Mouse (Mus musculus): ENCODE measurements around the gene Myo9b. TPM values are rescaled to one million over a fixed set of nuclear protein-coding genes. Genes with fewer than 3 reads are reported as not detected.
"Not testable (repeated sequence)": the region's sequence is repeated elsewhere in the genome, so short reads cannot be mapped to it uniquely, and the experiment has no call there.

The Myo9b gene
- polyA plus RNA-seq, 1 experiment from 2014 or later, result 13.6 TPM

- H3K4me3 ChIP-seq, result no peak overlapping the region
- peaks cover 39% of the 10 kb centered on the region for H3K4me1 ChIP-seq (replicated peaks)
- no peaks in the 10 kb centered on the region for H3K9me3 ChIP-seq (replicated peaks)
- peaks cover 7% of the 10 kb centered on the region for H3K36me3 ChIP-seq
- H3K27ac ChIP-seq, result peak overlapping the region; percentile 57
- no peak overlapping the region for H3K4me2 ChIP-seq
- H3K27me3 ChIP-seq, result no peaks in the 10 kb centered on the region
- no peak for ATAC-seq (replicated peaks; ENCODE audit: insufficient number of reproducible peaks, insufficient read depth, low FRiP score, low read depth)
- H3K9ac ChIP-seq, result no peak overlapping the region
These were observed 44.0 kb downstream of the Myo9b start for GRCm38 (mm10) chr8:71316486-71317031.

GRCm38 (mm10) chr8:71318610-71319009, 46.1 kb downstream of the Myo9b start:
- not testable (repeated sequence) for H3K9me3 ChIP-seq (replicated peaks); H3K27me3 ChIP-seq; ATAC-seq (replicated peaks; ENCODE audit: insufficient number of reproducible peaks, insufficient read depth, low FRiP score, low read depth); H3K4me2 ChIP-seq; H3K4me3 ChIP-seq; H3K9ac ChIP-seq; H3K27ac ChIP-seq
- H3K4me1 ChIP-seq (replicated peaks), result peaks cover 20% of the 10 kb centered on the region
- WGBS, result 82% methylated on average over 5 of the region's 5 CpGs
- peaks cover 26% of the 10 kb centered on the region for H3K36me3 ChIP-seq

GRCm38 (mm10) chr8:71319760-71320159, 47.2 kb downstream of the Myo9b start:
- not testable (repeated sequence) for H3K4me2 ChIP-seq; ATAC-seq (replicated peaks; ENCODE audit: insufficient number of reproducible peaks, insufficient read depth, low FRiP score, low read depth); H3K27ac ChIP-seq; H3K9ac ChIP-seq; H3K4me3 ChIP-seq; H3K27me3 ChIP-seq; H3K9me3 ChIP-seq (replicated peaks)
- WGBS, result 74% methylated on average over 2 of the region's 2 CpGs
- Histone ChIP-seq H3K36me3 (peaks cover 37% of the 10 kb centered on the region), H3K4me1 (replicated peaks) (peaks cover 12% of the 10 kb centered on the region)

GRCm38 (mm10) chr8:71322939-71323338, 50.4 kb downstream of the Myo9b start:
- Histone ChIP-seq H3K4me2 (no peak overlapping the region), H3K27me3 (no peaks in the 10 kb centered on the region), H3K9ac (no peak overlapping the region), H3K27ac (no peak overlapping the region), H3K4me3 (no peak overlapping the region), H3K9me3 (replicated peaks) (no peaks in the 10 kb centered on the region), H3K4me1 (replicated peaks) (no peaks in the 10 kb centered on the region), H3K36me3 (peaks cover 59% of the 10 kb centered on the region)
- no peak for ATAC-seq (replicated peaks; ENCODE audit: insufficient number of reproducible peaks, insufficient read depth, low FRiP score, low read depth)
- WGBS, result 91% methylated on average over 3 of the region's 3 CpGs

GRCm38 (mm10) chr8:71324848-71325247, 52.3 kb downstream of the Myo9b start:
- no peaks in the 10 kb centered on the region for H3K4me1 ChIP-seq (replicated peaks)
- no peaks in the 10 kb centered on the region for H3K27me3 ChIP-seq
- peaks cover 73% of the 10 kb centered on the region for H3K36me3 ChIP-seq
- no peak overlapping the region for H3K9ac ChIP-seq
- ATAC-seq (replicated peaks; ENCODE audit: insufficient number of reproducible peaks, insufficient read depth, low FRiP score, low read depth), result 0 out of 2 replicates have a peak, but pooled peaks have one; percentile 11
- no peak overlapping the region for H3K27ac ChIP-seq
- no peak overlapping the region for H3K4me2 ChIP-seq
- no peaks in the 10 kb centered on the region for H3K9me3 ChIP-seq (replicated peaks)
- no peak overlapping the region for H3K4me3 ChIP-seq
- WGBS, result 80% methylated on average over 1 of the region's 1 CpGs

GRCm38 (mm10) chr8:71337834-71338233, 65.3 kb downstream of the Myo9b start:
- H3K27me3 ChIP-seq; H3K9me3 ChIP-seq (replicated peaks); H3K4me3 ChIP-seq; H3K9ac ChIP-seq; H3K4me2 ChIP-seq; H3K27ac ChIP-seq; H3K4me1 ChIP-seq (replicated peaks); ATAC-seq (replicated peaks; ENCODE audit: insufficient number of reproducible peaks, insufficient read depth, low FRiP score, low read depth): not testable (repeated sequence)
- 97% methylated on average over 6 of the region's 6 CpGs for WGBS
- peaks cover 39% of the 10 kb centered on the region for H3K36me3 ChIP-seq

GRCm38 (mm10) chr8:71340625-71341024, 68.1 kb downstream of the Myo9b start:
- Histone ChIP-seq H3K9ac (no peak overlapping the region), H3K4me1 (replicated peaks) (no peaks in the 10 kb centered on the region), H3K4me3 (no peak overlapping the region), H3K27ac (no peak overlapping the region), H3K4me2 (no peak overlapping the region), H3K36me3 (peaks cover 57% of the 10 kb centered on the region), H3K27me3 (no peaks in the 10 kb centered on the region), H3K9me3 (replicated peaks) (no peaks in the 10 kb centered on the region)
- ATAC-seq (replicated peaks; ENCODE audit: insufficient number of reproducible peaks, insufficient read depth, low FRiP score, low read depth), result no peak
- 80% methylated on average over 5 of the region's 5 CpGs for WGBS

- no peaks in the 10 kb centered on the region for H3K9me3 ChIP-seq (replicated peaks)
These were observed 74.1 kb downstream of the Myo9b start for GRCm38 (mm10) chr8:71346581-71346980.

GRCm38 (mm10) chr8:71351117-71351516, 78.6 kb downstream of the Myo9b start:
- peaks cover 90% of the 10 kb centered on the region for H3K36me3 ChIP-seq
- no peak overlapping the region for H3K4me3 ChIP-seq
- H3K27me3 ChIP-seq, result no peaks in the 10 kb centered on the region
- peaks cover 4% of the 10 kb centered on the region; the same call in 1 of the 2 replicates for H3K4me1 ChIP-seq (replicated peaks)
- no peak overlapping the region for H3K9ac ChIP-seq
- H3K4me2 ChIP-seq, result no peak overlapping the region
- no peak overlapping the region for H3K27ac ChIP-seq
- 48% methylated on average over 3 of the region's 3 CpGs for WGBS
- ATAC-seq (replicated peaks; ENCODE audit: insufficient number of reproducible peaks, insufficient read depth, low FRiP score, low read depth), result no peak; the same call in 1 of the 2 replicates
- no peaks in the 10 kb centered on the region for H3K9me3 ChIP-seq (replicated peaks)

More at GRCm38 (mm10) chr8:71346581-71346980, 74.1 kb downstream of the Myo9b start:
- ATAC-seq (replicated peaks; ENCODE audit: insufficient number of reproducible peaks, insufficient read depth, low FRiP score, low read depth), result no peak
- Histone ChIP-seq H3K27me3 (no peaks in the 10 kb centered on the region), H3K9ac (no peak overlapping the region), H3K27ac (no peak overlapping the region), H3K36me3 (peaks cover 91% of the 10 kb centered on the region), H3K4me3 (no peak overlapping the region), H3K4me2 (no peak overlapping the region), H3K4me1 (replicated peaks) (peaks cover 4% of the 10 kb centered on the region; the same call in 1 of the 2 replicates)
- WGBS, result 80% methylated on average over 1 of the region's 1 CpGs

- H3K27ac ChIP-seq, result no peak overlapping the region
- H3K36me3 ChIP-seq, result peaks cover 90% of the 10 kb centered on the region
- no peaks in the 10 kb centered on the region for H3K27me3 ChIP-seq
- H3K9me3 ChIP-seq (replicated peaks), result no peaks in the 10 kb centered on the region
- ATAC-seq (replicated peaks; ENCODE audit: insufficient number of reproducible peaks, insufficient read depth, low FRiP score, low read depth), result no peak
- H3K4me1 ChIP-seq (replicated peaks), result peaks cover 4% of the 10 kb centered on the region; the same call in 1 of the 2 replicates
- H3K4me2 ChIP-seq, result no peak overlapping the region
- no peak overlapping the region for H3K4me3 ChIP-seq
- no peak overlapping the region for H3K9ac ChIP-seq
- WGBS, result 93% methylated on average over 1 of the region's 1 CpGs
These were observed 79.0 kb downstream of the Myo9b start for GRCm38 (mm10) chr8:71351520-71351919.

- Histone ChIP-seq H3K9me3 (replicated peaks) (no peaks in the 10 kb centered on the region), H3K4me3 (no peak overlapping the region), H3K4me1 (replicated peaks) (no peaks in the 10 kb centered on the region), H3K27ac (no peak overlapping the region), H3K4me2 (no peak overlapping the region), H3K36me3 (peaks cover 73% of the 10 kb centered on the region), H3K27me3 (no peaks in the 10 kb centered on the region), H3K9ac (no peak overlapping the region)
- no peak for ATAC-seq (replicated peaks; ENCODE audit: insufficient number of reproducible peaks, insufficient read depth, low FRiP score, low read depth)
- 91% methylated on average over 3 of the region's 3 CpGs for WGBS
These were observed 85.5 kb downstream of the Myo9b start for GRCm38 (mm10) chr8:71358026-71358425.

All from heart, embryonic 15.5 days (tissue).